Mouse (Mus musculus) 416B (cell line): ENCODE measurements at regions not wholly inside any gene's neighbourhood (a gene's known extent, or its start where the extent isn't known, plus 50 kb on each side); places are given as distances from the start of the nearest gene placed in this dataset.

Source experiments
- DNase-seq: peaks from one replicate; pipeline ENCODE4 v3.0.0; 2011; ENCODE audit warnings: low read depth

- peak; percentile 2 for DNase-seq
Observed at GRCm38 (mm10) chrX:132452986-132453385, 1235.8 kb downstream of the Pcdh19 start.
